Mouse (Mus musculus): ENCODE results near the gene Doc2b.
A peak's percentile ranks its signal among the peaks of the same experiment; 100 is the strongest.

The Doc2b gene

GRCm38 (mm10) chr11:75792535-75792934 is 3.3 kb downstream of the Doc2b start:
- DNase-seq (ENCODE audit: low spot score), result no peak

GRCm38 (mm10) chr11:75785897-75786296 is 10.0 kb downstream of the Doc2b start:
- no peak for DNase-seq (ENCODE audit: low spot score)

GRCm38 (mm10) chr11:75783799-75784198 is 12.1 kb downstream of the Doc2b start:
- no peak for DNase-seq (ENCODE audit: low spot score)

GRCm38 (mm10) chr11:75781919-75782318 is 13.9 kb downstream of the Doc2b start:
- peak; percentile 44 for DNase-seq (ENCODE audit: low spot score)

- DNase-seq (ENCODE audit: low spot score), result no peak
These were observed 19.9 kb downstream of the Doc2b start for GRCm38 (mm10) chr11:75775919-75776318.

GRCm38 (mm10) chr11:75772562-75772961 is 23.3 kb downstream of the Doc2b start:
- no peak for DNase-seq (ENCODE audit: low spot score)

GRCm38 (mm10) chr11:75769206-75769605 is 26.6 kb downstream of the Doc2b start:
- DNase-seq (ENCODE audit: low spot score), result peak; percentile 91

GRCm38 (mm10) chr11:75768091-75768989 is 27.5 kb downstream of the Doc2b start:
- DNase-seq (ENCODE audit: low spot score), result no peak

- no peak for DNase-seq (ENCODE audit: low spot score)
These were observed 28.8 kb downstream of the Doc2b start for GRCm38 (mm10) chr11:75767014-75767413.

- DNase-seq (ENCODE audit: low spot score), result no peak
These were observed 30.7 kb downstream of the Doc2b start for GRCm38 (mm10) chr11:75765161-75765560.

GRCm38 (mm10) chr11:75764521-75765023 is 31.3 kb downstream of the Doc2b start:
- DNase-seq (ENCODE audit: low spot score), result no peak

- no peak for DNase-seq (ENCODE audit: low spot score)
These were observed 33.1 kb downstream of the Doc2b start for GRCm38 (mm10) chr11:75762708-75763107.

- no peak for DNase-seq (ENCODE audit: low spot score)
These were observed 35.1 kb downstream of the Doc2b start for GRCm38 (mm10) chr11:75760785-75761184.

GRCm38 (mm10) chr11:75758553-75758952 is 37.3 kb downstream of the Doc2b start:
- no peak for DNase-seq (ENCODE audit: low spot score)

GRCm38 (mm10) chr11:75756687-75757086 is 39.2 kb downstream of the Doc2b start:
- DNase-seq (ENCODE audit: low spot score), result no peak

- no peak for DNase-seq (ENCODE audit: low spot score)
These were observed 44.8 kb downstream of the Doc2b start for GRCm38 (mm10) chr11:75751082-75751481.

- DNase-seq (ENCODE audit: low spot score), result no peak
These were observed 45.3 kb downstream of the Doc2b start for GRCm38 (mm10) chr11:75750537-75750936.

- DNase-seq (ENCODE audit: low spot score), result no peak
These were observed 51.1 kb downstream of the Doc2b start for GRCm38 (mm10) chr11:75744761-75745160.

- no peak for DNase-seq (ENCODE audit: low spot score)
These were observed 54.2 kb downstream of the Doc2b start for GRCm38 (mm10) chr11:75741615-75742014.

GRCm38 (mm10) chr11:75740204-75740603 is 55.6 kb downstream of the Doc2b start:
- DNase-seq (ENCODE audit: low spot score), result no peak

GRCm38 (mm10) chr11:75738477-75738821 is 57.4 kb downstream of the Doc2b start:
- DNase-seq (ENCODE audit: low spot score), result no peak

- DNase-seq (ENCODE audit: low spot score), result no peak
These were observed 57.9 kb downstream of the Doc2b start for GRCm38 (mm10) chr11:75737806-75738476.

- no peak for DNase-seq (ENCODE audit: low spot score)
These were observed 58.9 kb downstream of the Doc2b start for GRCm38 (mm10) chr11:75736978-75737377.
